Mouse (Mus musculus) T-cell, adult 2 months (primary cell): Measurements from ENCODE around the gene R3hdml.
A peak's percentile ranks its signal among the peaks of the same experiment; 100 is the strongest.

Experiments used
- DNase-seq: peaks from one replicate; pipeline ENCODE4 v3.0.0; 2022; ENCODE audit warnings: low spot score

The R3hdml gene

GRCm38 (mm10) chr2:163472466-163472851 lies 19.7 kb upstream of the R3hdml start, which contains the start of gene Fitm2:
Gene Fitm2, minus strand, starts transcription at chr2:163472629.
- peak; percentile 97 for DNase-seq

GRCm38 (mm10) chr2:163480191-163480825 lies 11.8 kb upstream of the R3hdml start:
- no peak for DNase-seq

GRCm38 (mm10) chr2:163481539-163482029 lies 10.5 kb upstream of the R3hdml start:
- no peak for DNase-seq

- no peak for DNase-seq
Observed at GRCm38 (mm10) chr2:163487360-163487759, 4.8 kb upstream of the R3hdml start.

- no peak for DNase-seq
Observed at GRCm38 (mm10) chr2:163489725-163490291, 2.3 kb upstream of the R3hdml start.

GRCm38 (mm10) chr2:163490656-163491055 lies 1.5 kb upstream of the R3hdml start:
- no peak for DNase-seq

GRCm38 (mm10) chr2:163491351-163491750 lies 767 bp upstream of the R3hdml start:
- DNase-seq: no peak

- no peak for DNase-seq
Observed at GRCm38 (mm10) chr2:163493031-163493430, 913 bp downstream of the R3hdml start.

- DNase-seq: no peak
Observed at GRCm38 (mm10) chr2:163493976-163494375, 1.9 kb downstream of the R3hdml start.

GRCm38 (mm10) chr2:163494456-163494855 lies 2.3 kb downstream of the R3hdml start:
- DNase-seq: no peak

GRCm38 (mm10) chr2:163502219-163502618 lies 10.1 kb downstream of the R3hdml start:
- no peak for DNase-seq

- no peak for DNase-seq
Observed at GRCm38 (mm10) chr2:163503191-163503590, 11.1 kb downstream of the R3hdml start.

- no peak for DNase-seq
Observed at GRCm38 (mm10) chr2:163506300-163507004, 14.3 kb downstream of the R3hdml start, which contains the start of gene Hnf4a. Gene Hnf4a, plus strand, starts transcription at chr2:163506808.

- DNase-seq: no peak
Observed at GRCm38 (mm10) chr2:163525761-163526243, 33.7 kb downstream of the R3hdml start.

GRCm38 (mm10) chr2:163527497-163527896 lies 35.4 kb downstream of the R3hdml start:
- no peak for DNase-seq

GRCm38 (mm10) chr2:163530418-163530817 lies 38.3 kb downstream of the R3hdml start:
- no peak for DNase-seq

GRCm38 (mm10) chr2:163531917-163532316 lies 39.8 kb downstream of the R3hdml start:
- DNase-seq: peak; percentile 61

- no peak for DNase-seq
Observed at GRCm38 (mm10) chr2:163533226-163533625, 41.1 kb downstream of the R3hdml start.

- DNase-seq: peak; percentile 76
Observed at GRCm38 (mm10) chr2:163534958-163535524, 42.9 kb downstream of the R3hdml start.

- no peak for DNase-seq
Observed at GRCm38 (mm10) chr2:163537443-163537842, 45.3 kb downstream of the R3hdml start.

GRCm38 (mm10) chr2:163538410-163538809 lies 46.3 kb downstream of the R3hdml start:
- DNase-seq: no peak

GRCm38 (mm10) chr2:163539321-163540040 lies 47.4 kb downstream of the R3hdml start:
- DNase-seq: no peak
